Mouse (Mus musculus): ENCODE measurements at regions not wholly inside any gene's neighbourhood (a gene's known extent, or its start where the extent isn't known, plus 50 kb on each side); places are given as distances from the start of the nearest gene placed in this dataset.
"Not testable (repeated sequence)": the region's sequence is repeated elsewhere in the genome, so short reads cannot be mapped to it uniquely, and the experiment has no call there.

DNA sequence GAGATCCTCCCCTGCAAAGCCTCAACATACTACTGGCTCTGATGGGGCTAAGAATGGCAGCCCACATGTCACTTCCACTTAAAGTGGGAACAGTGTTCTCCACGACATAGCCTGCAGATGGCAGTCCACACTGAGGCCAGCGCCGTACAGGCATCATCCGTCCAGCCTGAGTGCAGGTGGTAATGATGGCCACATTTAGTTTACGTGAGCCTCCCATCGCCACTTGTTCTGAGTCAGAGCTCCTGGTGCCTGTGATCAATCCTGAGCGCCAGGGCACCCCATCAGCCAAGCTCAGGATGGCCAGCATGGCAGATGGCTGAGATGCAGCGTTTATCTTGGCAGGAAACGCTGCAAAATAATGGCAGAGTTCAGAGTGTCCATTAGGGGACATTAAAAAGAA, 159.6 kb downstream of the Adgrd1 start:
- DNase-seq: peak; percentile 83 to 90

DNA sequence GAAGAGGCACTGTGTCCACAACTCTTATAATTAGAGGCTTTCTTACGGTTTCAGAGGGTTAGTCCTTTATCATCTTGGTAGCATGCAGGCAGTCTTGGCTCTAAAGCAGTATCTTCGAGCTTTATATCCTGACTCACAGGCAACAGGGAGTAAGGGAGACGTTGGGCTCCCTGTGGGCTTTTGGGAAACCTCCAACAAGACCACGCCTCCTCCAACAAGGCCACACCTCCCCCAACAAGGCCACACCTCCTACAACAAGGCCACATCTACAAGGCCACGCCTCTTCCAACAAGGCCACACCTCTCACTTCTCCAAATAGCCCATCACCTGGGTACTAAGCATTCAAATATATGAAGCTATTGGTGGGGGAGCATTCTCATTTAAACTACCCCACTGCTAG, 160.7 kb downstream of the Adgrd1 start:
- no peak for DNase-seq

DNA sequence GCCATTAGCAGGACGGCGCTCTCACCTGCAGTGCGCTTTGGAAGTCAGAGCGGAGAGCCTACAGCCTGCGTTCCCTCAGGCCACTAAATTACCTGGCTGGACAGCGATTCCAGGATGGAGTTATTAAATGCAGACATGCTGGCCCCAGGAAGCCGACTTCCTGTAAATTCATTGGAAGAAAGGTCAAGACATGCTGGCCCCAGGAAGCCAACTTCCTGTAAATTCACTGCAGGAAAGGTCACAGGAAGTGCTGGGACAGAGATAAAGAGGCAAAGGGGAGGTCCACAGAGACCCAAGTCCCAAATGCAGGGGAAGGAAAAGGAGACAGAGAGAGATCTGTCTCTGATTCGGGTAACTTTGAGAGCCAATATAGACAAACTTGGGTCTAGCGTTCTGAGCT, 164.1 kb downstream of the Adgrd1 start:
- DNase-seq: no peak

DNA sequence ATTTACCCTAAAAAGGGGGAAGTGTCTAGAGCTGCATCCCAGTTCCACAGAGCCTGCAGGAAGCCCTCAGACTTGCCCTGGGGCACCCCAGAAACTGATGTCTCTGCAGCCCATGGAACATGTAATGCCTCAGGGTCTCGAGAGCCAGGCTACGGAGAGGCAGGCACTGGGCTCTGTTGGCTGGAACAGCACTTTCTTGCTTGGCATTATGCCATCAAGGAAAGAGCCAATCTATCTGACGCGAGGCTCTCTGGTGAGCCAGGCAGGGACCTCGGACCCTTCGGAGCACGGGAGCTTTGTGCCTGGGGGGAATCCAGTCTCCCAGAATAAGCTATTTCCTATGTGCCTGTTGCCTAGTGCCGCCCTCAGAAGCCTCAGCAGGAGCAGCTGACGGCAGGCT, 166.6 kb downstream of the Adgrd1 start:
- DNase-seq: no peak

DNA sequence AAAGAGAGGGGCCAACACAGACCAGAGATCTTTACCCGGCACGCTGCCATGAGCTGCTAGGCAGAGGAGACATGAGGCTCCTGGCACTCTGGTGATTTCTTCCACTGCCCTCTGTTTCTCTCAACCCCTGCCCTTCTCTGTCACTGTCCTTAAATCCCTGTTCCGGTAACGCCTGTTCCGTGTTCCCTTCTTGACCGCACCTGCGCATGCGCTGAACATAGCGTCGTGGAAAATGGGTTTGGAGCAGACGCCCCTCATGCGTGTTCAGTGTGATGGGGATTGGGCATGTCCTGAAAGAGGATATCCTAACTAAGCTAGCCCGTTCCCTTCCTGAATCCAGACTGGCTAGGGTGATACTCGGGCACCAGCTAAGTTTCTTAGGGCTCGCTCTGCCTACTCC, 167.8 kb downstream of the Adgrd1 start:
- DNase-seq: no peak

DNA sequence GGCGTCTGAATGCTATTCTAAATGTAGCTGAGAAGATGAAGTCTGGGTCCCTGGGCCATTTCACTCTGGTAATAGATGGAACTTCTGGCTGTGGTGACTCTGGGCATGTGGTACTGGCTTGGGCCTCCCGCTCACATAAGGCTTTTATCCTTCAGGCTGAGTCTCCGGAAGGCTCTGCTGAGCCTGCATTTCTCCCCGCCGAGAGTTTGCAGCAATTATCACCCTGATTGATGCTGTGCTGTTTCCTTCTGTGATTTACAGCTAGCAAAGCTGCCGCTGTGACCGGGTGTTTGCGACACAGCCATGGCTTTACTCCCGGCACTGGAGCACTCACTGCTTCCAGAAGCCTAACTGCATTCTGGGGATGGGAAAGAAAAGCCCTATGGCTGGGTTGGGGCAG, 171.9 kb downstream of the Adgrd1 start:
- DNase-seq: no peak

DNA sequence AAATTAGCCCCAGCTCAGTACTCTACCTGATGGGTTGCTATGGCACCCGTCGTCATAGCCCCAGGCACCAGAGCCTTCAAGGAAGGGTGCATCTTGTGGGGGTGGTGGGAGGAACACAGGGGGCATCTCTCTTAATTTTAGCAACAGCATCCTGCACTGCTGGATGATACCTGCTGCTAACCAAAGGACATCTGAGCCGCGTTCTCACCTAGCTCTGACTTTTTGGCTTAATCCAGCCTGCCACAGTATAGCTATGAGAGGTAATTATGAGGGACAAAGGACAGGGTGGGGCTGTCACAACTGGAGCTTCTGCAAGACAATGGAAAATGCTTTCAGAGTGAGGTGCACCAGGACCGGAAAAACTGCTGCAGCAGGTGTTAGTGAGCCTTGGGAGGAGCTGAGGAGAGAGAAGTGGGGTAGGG, 173.5 kb downstream of the Adgrd1 start:
- DNase-seq: no peak

DNA sequence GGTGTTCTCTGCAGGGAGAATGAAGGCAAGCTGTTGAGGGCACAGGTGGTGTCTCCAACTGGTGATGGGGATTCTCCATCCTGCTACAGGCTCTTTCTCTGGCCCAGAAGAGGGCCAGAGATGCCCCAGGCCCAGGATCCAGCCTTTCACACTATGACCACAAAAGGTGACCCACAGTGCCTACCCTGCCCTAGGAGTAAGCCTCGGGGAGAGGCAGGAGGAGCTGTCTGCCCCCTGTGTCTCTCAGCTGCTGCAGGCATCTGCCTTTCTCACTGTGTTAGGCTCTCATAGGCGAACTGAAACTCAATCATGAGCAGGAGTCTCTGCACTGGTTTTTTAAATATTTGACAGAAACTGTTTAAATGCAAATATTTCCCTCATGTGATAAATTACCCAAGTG, 184.9 kb downstream of the Adgrd1 start:
- no peak for DNase-seq

DNA sequence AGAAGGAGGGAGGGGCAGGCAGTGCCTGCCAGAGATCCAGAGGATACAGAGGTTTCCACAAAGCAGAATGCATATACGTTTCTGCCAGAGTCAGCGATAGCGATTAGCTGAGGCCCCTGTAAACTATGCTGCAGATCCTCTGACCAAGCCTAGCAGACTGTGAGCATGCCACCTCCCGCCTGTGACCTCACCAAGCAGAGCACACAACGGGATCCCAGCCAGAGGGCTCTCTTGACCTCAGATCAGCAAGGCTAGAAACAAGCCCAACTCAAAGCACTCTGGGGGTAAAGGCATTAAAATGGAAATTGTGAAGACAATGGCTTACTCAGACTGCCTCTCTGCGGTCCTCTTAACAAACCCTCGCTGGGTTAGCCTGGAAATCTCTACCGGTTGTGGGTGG, 185.6 kb downstream of the Adgrd1 start:
- no peak for DNase-seq

DNA sequence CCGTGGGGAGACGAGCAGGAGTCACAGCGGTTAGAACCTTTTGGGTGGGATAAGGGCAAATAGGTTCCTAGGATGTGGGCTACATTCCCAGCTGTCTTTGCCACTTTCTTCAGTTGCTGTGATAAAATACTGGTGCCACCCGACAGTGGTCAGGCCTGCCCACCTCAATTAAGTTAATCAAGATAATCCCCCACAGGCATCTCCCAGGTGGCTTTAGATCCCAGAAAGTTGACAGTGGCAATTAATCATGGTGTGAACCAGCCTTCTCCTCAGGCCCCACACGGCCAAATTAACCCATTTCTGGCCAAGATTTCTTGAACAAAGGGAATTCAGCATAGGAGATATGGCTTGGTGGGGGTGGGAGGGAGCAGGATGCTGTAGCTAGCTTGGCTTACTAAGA, 186.3 kb downstream of the Adgrd1 start:
- no peak for DNase-seq

DNA sequence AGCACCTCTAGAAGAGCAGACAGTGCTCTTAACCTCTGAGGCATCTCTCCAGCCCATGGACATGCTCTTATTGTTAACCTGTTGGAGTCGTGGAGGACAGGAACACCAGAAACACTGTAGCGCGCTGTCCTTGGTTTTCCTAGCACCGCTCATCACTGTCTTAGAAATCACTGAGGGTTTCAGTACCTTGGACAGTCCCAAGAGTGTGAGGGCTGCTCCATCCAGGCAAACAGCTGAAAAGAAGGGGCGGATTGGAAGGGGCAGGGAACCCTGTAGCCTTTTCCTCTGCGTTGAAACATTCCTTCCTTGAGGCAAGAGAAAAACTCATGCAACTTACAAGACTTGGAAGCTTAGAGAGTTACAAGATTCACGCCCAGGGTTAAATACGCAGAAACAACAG, 190.9 kb downstream of the Adgrd1 start:
- DNase-seq: no peak

DNA sequence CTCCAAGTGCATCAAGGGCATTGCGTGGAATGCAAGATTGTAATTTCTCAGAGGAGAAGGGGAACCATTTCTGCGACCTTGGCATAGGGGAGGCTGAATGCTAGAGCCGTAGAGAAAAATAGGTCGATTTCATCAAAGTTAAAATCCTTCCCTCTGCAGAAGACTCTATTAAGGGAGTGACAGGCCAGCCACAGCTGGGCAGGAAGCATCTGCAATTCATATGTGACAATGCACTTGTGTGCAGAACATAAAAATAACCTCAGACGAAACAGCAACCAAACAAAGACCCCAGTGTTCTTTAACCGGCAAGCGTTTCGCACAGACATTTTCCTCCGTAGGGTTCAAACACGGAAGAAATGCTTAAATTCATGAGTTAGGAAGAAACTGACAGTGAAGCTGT, 196.3 kb downstream of the Adgrd1 start:
- DNase-seq: not testable (repeated sequence)

DNA sequence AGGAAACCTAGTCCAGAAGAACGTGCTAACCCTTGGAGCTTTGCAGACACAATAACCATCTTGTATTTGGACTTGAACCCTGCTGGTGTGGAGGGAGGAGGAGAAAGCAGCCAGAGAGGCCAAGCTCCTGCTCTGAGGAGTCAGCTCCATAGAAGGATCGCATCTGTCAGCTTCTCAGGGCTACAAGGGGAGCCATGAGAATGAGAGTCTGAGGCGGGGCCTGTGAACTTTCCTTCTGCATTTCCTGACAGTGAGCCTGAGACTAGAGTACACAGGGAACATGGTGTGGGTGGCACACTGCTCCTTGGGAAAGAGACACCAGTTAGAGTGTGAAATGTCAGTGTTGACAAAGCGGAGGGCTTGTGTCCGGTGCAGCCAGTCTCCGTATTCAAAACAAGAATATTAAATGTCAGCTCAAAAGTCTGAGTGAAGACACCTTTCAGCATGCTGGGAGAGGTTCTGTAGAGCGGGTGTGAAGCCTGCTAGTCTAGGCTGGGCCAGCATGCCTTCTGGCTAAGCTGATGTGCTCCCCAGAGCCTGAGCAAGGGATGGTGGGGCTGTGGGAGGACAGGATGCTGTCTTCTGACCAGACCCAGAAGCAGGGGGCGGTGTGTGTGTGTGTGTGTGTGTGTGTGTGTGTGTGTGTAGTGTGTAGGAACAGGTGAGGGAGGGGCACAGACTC, 198.5 kb downstream of the Adgrd1 start:
- DNase-seq: not testable (repeated sequence)

DNA sequence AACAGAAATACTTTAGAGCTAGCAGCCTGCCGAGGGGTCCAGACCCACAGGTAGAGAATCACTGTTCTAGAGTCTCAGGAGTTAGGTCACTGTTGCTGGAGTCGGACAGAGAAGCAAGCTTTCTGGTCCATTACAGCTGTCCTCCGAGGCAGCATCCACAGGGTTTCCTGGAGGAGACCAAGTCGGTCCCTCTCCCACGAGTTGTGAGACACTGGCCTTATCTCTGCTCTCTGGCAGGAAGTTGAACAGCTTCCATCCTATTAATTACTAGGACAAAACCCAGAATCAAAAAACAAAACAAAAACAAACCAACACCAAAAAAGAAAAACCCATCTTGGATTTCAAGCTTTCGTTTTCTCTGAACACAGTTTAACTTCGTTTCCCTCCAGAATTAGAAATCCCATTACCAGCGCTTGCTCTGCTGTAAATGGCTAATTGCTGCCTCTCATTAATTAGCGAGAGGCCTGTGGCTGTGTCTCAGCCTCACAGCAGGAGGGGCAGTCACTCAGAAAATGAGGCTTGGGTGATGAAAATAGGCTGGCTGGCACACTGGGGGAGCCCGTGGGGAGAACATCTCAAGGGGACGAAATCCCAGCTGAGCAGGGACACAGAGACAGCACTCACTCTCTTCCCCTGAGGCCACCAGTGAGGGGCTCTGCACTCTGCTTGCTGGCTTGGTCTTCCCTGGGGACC, 201.3 kb downstream of the Adgrd1 start:
- DNase-seq: no peak

DNA sequence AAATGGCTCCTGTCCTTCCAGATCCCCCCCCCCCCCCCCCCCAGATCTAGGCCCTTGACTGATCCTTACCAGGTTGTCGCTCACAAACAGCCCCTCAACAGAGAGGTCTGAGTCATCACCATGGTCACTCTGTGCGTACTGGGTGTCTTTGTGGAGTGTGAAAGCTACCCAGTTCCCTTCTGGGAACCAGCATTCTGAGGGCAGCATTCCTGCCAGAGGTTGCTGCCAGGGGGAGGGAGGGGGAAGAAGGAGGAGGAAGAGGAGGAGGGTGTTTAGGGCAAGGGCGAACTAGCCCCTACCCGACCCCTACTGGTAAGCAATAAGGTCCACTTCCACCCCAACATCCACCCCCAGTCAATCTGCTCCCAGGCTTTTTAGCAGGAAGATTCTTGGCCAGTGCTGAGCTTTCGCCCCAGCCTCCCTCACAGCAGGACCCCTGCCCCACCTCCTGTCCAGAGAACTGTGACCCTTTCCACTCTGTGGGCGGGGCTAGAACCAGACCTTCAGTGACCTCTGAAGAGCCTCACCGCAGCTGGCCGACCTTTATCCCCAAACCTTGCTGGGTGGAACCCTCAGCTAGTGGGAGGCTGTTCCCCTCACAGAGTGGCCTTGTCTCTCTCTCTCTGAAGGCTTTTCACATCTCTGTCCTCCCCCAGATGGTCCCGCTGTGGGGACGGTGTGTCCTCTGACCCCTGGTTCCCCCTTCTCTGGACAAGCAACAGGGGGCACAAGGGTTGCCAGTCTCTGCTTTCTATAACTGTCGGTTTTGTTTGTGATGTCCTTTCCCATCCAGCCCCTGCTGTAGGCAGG, 202.2 kb upstream of the Sfswap start:
- DNase-seq: peak in 1 of 2 experiments; percentile 10

DNA sequence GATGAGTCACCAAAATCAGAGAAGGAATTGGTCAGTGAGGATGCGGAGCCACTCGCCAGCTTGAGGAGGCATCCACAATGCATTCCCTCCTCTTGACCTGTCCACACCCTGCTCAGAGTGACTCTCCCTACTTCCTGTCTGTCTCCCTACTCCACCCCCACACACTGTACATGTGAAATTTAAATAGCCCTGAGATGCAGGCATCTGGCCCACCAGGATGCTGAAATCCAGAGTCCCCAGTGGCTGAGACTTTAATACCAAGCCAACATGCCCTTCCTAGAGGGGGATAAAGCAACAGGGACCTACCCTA, 201.6 kb upstream of the Sfswap start:
- no peak for DNase-seq

DNA sequence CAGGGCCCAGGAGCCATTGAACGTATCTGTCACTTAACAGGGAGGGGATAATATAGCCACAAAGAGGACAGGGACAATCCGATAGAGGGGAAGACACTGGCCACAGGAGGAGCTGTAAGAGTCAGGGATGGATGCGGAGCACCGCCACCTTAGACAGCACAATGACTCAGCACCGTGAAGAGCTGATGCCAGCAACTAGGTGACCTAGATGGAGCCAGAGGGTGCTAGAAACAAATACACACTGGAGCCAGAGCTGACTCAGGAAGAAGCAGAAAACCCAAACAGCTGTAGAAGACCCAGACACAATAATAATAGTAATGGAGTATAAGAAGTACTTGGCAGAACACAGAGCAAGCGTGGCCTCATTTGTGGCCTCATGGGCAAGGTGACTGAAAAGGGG, 200.6 kb upstream of the Sfswap start:
- DNase-seq: no peak

DNA sequence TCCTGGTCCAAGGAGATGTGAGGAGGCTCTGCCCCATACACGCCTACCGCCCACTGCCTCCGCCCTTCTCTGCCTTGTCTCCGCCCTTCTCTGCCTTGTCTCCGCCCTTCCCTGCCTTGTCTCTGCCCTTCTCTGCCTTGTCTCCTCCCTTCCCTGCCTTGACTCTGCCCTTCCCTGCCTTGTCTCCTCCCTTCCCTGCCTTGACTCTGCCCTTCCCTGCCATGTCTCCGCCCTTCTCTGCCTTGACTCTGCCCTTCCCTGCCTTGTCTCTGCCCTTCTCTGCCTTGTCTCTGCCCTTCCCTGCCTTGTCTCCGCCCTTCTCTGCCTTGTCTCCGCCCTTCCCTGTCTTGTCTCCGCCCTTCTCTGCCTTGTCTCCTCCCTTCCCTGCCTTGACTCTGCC, 185.4 kb upstream of the Sfswap start:
- DNase-seq: no peak

DNA sequence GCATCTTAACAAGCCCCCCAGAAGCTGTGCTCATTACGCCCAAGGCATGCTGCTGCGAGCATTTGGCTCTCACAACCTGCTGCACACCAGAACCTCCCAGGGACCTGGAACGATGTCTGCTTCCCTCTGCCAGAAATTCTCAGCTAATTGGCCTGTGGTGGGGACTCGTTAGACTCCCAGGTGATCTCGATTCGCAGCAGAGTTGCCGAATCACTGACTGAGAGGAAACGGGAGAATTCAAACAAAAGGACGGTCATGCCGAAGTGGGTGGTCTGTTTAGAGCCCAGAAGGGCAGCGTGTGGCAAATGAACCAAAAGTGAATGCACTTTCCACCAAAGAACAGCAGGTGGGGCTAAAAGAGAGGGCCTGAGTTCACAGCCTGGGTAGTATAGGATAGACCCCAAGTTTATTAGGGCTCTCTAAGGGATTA, 169.9 kb upstream of the Sfswap start:
- DNase-seq: peak; percentile 61 to 69

DNA sequence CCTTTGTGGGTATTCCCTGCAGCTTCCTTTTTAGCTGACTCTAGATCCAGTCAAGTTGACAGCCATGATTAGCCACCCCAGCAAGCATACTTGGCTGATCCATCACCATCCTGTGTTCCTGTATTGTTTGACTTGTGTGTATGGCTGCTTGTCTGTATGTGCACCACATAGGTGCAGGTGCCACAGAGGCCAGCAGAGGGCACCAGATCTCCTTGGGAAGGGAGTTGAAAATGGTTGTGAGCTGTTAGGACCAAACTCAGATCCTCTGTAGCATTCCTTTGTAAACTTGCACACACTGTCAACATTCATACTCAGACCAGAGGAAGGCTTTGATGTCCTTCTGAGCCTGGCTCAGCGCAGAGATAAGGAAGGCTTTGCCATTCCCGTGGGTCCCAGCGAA, 169.0 kb upstream of the Sfswap start:
- DNase-seq: no peak

DNA sequence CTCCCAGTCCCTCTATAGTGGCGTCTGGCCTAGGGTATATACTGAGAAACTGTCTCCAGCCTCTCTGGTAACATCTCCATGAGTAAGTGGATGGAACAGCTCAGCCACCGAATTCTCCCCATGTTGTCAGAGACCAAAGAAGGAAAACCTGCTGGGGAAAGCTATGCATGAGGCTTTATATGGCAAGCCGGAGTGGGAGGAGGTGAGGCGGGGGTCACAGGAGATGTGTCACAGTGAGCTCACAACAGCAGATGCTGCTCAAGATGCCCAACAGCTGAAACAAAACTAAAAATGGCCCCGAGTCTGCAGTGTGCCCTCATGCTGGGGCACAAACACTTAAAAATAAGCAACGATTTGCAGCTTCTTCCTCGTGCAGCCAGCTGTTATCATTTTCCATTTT, 162.5 kb upstream of the Sfswap start:
- no peak for DNase-seq

DNA sequence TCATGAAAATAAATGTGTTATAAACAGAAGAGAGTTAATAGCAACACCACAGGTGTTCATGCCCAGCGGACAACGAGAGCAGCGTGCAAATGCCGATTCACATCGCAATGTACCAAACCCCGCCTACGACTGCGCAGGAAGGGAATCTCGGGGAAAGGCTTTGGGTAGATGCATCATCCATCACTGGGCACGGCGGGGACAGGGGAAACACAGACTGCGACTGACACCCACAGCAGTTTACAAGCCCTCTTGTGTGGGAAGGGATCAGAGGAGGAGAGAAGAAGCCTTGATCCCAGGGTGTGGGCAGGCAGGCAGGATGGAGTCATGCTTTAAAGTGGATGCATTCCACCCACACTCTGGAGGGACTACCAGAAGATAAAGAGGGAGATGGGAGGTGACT, 157.0 kb upstream of the Sfswap start:
- no peak for DNase-seq

DNA sequence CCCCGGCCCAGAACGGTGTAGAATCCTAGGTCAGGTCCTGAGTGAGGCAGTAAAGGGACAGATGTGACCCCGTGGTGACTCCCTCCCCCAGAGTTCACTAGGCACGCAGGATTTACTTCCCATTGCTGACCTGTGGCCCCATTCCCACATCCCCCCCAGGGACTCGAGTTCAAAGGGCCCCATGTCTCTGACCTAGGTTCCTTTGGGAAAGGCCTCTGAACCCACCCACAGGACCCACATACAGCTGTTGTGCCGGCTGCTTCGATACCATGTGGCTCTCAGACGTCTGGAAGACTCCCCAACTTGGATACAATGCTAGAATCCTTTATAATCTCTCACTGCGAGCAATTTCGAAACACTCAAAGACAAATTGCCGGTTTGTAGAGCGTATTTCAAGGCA, 151.0 kb upstream of the Sfswap start:
- DNase-seq: no peak

DNA sequence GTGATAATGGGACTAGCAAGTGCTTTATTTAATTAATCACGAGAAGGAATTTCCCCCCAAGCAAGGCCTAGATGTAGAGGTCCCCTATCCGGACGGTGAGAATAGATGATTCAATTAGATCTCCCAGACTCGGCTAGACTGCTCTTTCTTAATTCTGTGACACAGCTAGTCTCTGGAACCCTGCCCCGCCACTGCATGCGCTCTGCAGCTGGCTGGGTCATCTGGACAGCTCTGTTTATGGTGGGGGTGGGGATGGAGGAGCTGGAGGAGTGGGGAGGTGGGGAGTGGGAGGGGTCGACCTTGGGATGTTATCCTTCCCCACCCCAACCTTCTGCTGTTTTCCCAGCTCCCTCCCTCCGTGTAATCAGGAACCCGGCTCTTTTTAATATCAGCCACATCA, 147.5 kb upstream of the Sfswap start:
- no peak for DNase-seq

Measured in cerebellum, adult 18-20 months (tissue).